Mouse (Mus musculus) cerebellum, adult 2 months (tissue): ENCODE results near the gene Pom121l2.

Source experiments
- CTCF ChIP-seq: fragments of 200-500 bp; IDR thresholded peaks from 2 replicates; pipeline ENCODE4 v1.5.1; 2011; ENCODE audit warnings: low read depth, mild to moderate bottlenecking, control low read depth, low read length, moderate library complexity, borderline replicate concordance; ENCODE audit not compliant: insufficient read depth
- POLR2A ChIP-seq: fragments of 200-500 bp; IDR thresholded peaks from 2 replicates; pipeline ENCODE4 v1.6.1; 2011; ENCODE audit warnings: low read length, control low read depth, borderline replicate concordance; ENCODE audit not compliant: insufficient read depth

DNA sequence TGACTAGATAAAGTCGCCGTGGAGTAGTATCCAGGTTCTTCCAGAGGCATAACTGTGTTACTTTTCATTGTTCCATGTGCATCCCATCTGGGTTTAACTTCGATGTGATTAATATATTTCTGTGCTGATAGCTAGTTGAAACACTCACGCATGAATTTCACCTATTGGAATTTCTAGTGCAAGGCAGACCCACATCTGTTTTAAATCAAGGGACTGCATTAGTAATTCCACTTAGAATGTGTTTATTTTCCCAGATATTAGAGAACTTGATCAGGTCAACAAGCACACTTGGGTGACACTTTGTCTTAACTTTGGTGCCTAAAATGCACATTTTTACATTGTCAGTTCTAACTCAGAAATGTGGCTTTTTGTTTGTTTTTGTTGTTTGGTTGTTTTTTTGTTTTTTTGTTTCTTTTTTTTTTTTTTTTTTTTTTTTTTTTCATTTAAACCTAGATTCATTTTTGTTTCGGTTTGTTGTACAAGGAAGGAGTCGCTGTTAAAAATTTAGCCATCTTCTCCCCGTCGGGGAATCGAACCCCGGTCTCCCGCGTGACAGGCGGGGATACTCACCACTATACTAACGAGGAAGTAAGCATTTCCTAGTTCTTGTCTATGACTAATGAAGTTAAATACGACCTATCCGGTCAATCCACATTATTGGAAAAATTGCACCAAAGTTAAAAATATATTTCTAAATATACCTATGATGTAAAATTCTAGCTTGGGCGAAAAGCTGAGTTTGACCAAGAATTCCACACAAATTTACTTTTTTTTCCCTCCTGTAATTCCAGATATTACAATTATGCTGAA lies 45.8 kb upstream of the Pom121l2 start:
- no peak for TF ChIP-seq CTCF
- no peak for TF ChIP-seq POLR2A
